Mouse (Mus musculus) neural tube, postnatal 0 days (tissue): ENCODE results near the gene Olfr266. TPM values are rescaled to one million over a fixed set of nuclear protein-coding genes. Genes with fewer than 3 reads are reported as not detected.

Experiments
- polyA plus RNA-seq: library from polyadenylated mRNA; unstranded; fragments of >200 nt; fragmentation: Nextera tagmentation; extraction: Ambion mirVana; gene quantifications from 2 replicates; pipeline ENCODE4 v1.2.1, GENCODE M21; 2015

Gene Olfr266
- polyA plus RNA-seq: not detected in 2 replicates

DNA sequence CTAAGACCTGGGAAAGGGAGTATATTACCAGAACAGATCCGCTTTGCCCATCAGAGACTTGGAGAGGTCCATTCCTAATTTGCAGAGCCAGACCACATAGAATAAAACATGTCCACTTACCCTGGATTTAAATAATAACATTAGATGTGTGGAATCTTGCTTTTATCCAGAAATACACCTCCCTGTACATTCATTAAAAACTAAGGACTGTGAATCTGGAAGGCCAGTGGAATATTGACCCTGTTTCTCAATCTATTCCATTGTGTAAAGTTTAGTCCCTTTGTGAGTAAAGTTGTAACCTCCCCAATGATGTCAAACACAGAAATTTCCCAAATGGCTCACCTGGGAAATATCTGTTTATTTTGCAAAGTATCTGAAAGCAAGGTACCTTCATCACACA lies at the start of gene Olfr266:
Gene Olfr266 (minus strand): TSS at position 101 of the 400 bp plus-strand sequence.

DNA sequence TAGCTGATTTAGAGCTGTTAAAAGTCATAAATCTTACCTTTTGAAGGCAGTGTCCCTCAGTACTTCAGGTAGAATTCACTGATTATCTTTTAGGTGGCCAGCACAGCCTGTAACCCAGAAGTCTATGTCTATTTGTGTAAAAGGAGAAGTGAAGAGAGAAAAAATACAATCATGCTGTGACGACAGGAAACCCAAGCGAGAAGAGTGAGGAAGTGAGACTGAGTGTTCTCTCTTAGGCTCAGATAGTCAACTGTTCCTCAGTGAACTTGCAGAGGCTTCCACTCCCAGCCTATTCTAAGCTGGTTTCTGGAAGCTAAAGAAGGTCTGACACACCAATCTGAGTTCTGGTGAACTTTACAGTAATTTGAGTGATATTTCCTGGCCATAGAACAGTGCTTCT lies 36.2 kb downstream of the Olfr266 start, which contains the start of gene Cd53:
Gene Cd53 (minus strand): TSS at position 220 of the 400 bp plus-strand sequence.

Other genes starting within 250 kb of the Olfr266 start
- gene Lrif1, start 141.3 kb downstream of the Olfr266 start, polyA plus RNA-seq: 14.6 and 15.9 TPM in 2 replicates
- 10.0 and 10.7 TPM in 2 replicates for gene Cd53, start 36.1 kb downstream of the Olfr266 start, polyA plus RNA-seq
- 11.2 and 11.4 TPM in 2 replicates for gene Kcna3, start 209.9 kb upstream of the Olfr266 start, polyA plus RNA-seq